Mouse (Mus musculus) right cerebral cortex, adult 18-20 months (tissue): ENCODE data around the gene Ptgds.
A peak's percentile ranks its signal among the peaks of the same experiment; 100 is the strongest.

Experiments
- DNase-seq: peaks from one replicate; pipeline ENCODE4 v3.0.0; 2022; ENCODE audit warnings: mixed read lengths

Ptgds gene

GRCm38 (mm10) chr2:25441067-25441466 lies 28.8 kb downstream of the Ptgds start:
- no peak for DNase-seq

GRCm38 (mm10) chr2:25436286-25436820 lies 33.5 kb downstream of the Ptgds start:
- no peak for DNase-seq

GRCm38 (mm10) chr2:25434292-25434691 lies 35.6 kb downstream of the Ptgds start:
- no peak for DNase-seq

GRCm38 (mm10) chr2:25433101-25433500 lies 36.7 kb downstream of the Ptgds start:
- no peak for DNase-seq

- no peak for DNase-seq
These were observed 37.3 kb downstream of the Ptgds start for GRCm38 (mm10) chr2:25432326-25433098.

- no peak for DNase-seq
These were observed 38.5 kb downstream of the Ptgds start for GRCm38 (mm10) chr2:25431308-25431855.

GRCm38 (mm10) chr2:25430395-25431233 lies 39.2 kb downstream of the Ptgds start:
- DNase-seq: peak; percentile 59

- no peak for DNase-seq
These were observed 40.2 kb downstream of the Ptgds start for GRCm38 (mm10) chr2:25429435-25430180.

- peak; percentile 97 for DNase-seq
These were observed 41.2 kb downstream of the Ptgds start, which contains the start of gene Abca2 for GRCm38 (mm10) chr2:25428442-25429236. Gene Abca2, plus strand, starts transcription at chr2:25428703.

GRCm38 (mm10) chr2:25427256-25427655 lies 42.6 kb downstream of the Ptgds start:
- no peak for DNase-seq

GRCm38 (mm10) chr2:25426721-25427191 lies 43.1 kb downstream of the Ptgds start:
- DNase-seq: peak; percentile 61

GRCm38 (mm10) chr2:25425481-25425880 lies 44.4 kb downstream of the Ptgds start:
- no peak for DNase-seq

GRCm38 (mm10) chr2:25423626-25424025 lies 46.2 kb downstream of the Ptgds start:
- DNase-seq: no peak

- DNase-seq: no peak
These were observed 47.0 kb downstream of the Ptgds start, which contains the start of gene Fut7 for GRCm38 (mm10) chr2:25422587-25423410. Gene Fut7, plus strand, starts transcription at chr2:25423267.

GRCm38 (mm10) chr2:25421896-25422295 lies 48.0 kb downstream of the Ptgds start:
- no peak for DNase-seq

GRCm38 (mm10) chr2:25417426-25417825 lies 52.4 kb downstream of the Ptgds start:
- DNase-seq: no peak
